Mouse (Mus musculus) lung, postnatal 0 days (tissue): ENCODE measurements around the gene Clec1b.

Source experiments
- CTCF ChIP-seq: IDR thresholded peaks from 2 replicates; pipeline ENCODE4 v1.5.1; 2016; ENCODE audit warnings: antibody characterized with exemption, mild to moderate bottlenecking
- EP300 ChIP-seq: IDR thresholded peaks from 2 replicates; pipeline ENCODE4 v1.6.1; 2016; ENCODE audit warnings: antibody characterized with exemption, mild to moderate bottlenecking, control low read depth

GRCm38 (mm10) chr6:129380454-129380853, 16.6 kb upstream of the Clec1b start:
- no peak for TF ChIP-seq EP300
- TF ChIP-seq CTCF: no peak
